Mouse (Mus musculus) megakaryocyte, adult 5-6 weeks (primary cell): Measurements from ENCODE around the gene Ostm1. TPM values are rescaled to one million over a fixed set of nuclear protein-coding genes. Genes with fewer than 3 reads are reported as not detected.

Experiments
- ATAC-seq: 2 replicates; pipeline ENCODE4 v1.8.0; 2016; ENCODE audit warnings: mild to moderate bottlenecking, inconsistent platforms; ENCODE audit not compliant: poor library complexity, severe bottlenecking
- total RNA-seq, 2 experiments: library from RNA; stranded (forward) in 1 of 2; stranded (reverse) in 1 of 2; fragments of 153-499, 151-499 nt in 1 of 2; fragments of 221-1000, 200-1000 nt in 1 of 2; gene quantifications; 2 replicates each; pipeline versions ENCODE4 v1.2.3 to v1.2.4; 2015 to 2017

The Ostm1 gene
- total RNA-seq (2015) (63.0 and 70.6 TPM in 2 replicates), total RNA-seq (2017) (80.5 and 83.1 TPM in 2 replicates)

DNA sequence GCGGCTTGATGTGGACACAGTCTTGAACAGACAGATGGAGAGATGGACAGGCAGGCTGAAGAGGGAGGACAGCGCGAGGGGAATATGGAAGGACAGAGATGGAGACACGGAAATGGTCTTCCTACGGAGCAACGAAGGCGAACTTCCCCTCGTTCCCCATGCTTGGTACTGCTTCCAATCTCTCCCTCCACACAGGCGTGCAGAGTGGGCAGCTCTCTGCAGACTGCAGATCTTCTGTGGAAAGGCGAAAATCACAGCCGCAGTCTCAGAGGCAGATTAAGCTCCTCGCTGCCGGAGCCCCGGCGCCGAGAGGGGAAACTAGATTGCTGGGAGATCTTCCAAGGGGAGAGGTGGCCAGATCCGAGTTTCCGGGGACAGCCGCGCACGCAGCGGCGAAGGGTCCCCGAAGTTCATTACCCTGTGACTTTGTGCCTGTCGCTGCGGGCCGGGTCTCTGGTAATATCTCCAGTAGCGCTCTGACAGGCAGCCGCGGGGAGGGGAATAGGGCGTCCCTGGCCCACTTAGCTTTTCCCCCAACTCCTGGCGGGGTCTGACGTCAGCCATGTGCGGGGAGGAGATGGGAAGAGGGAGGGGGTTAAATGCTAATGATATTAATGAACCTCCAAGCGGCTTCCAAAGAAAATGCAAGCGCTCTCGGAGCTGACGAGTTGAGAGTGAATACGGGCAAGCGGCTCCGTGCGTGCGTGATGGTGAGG, at the start of gene Ostm1, which contains the start of gene Nr2e1:
TSS of gene Ostm1 (plus strand) at position 666 of the 716 bp plus-strand sequence.
TSS of gene Nr2e1 (minus strand) at position 476 of the 716 bp plus-strand sequence.
- ATAC-seq = no peak

DNA sequence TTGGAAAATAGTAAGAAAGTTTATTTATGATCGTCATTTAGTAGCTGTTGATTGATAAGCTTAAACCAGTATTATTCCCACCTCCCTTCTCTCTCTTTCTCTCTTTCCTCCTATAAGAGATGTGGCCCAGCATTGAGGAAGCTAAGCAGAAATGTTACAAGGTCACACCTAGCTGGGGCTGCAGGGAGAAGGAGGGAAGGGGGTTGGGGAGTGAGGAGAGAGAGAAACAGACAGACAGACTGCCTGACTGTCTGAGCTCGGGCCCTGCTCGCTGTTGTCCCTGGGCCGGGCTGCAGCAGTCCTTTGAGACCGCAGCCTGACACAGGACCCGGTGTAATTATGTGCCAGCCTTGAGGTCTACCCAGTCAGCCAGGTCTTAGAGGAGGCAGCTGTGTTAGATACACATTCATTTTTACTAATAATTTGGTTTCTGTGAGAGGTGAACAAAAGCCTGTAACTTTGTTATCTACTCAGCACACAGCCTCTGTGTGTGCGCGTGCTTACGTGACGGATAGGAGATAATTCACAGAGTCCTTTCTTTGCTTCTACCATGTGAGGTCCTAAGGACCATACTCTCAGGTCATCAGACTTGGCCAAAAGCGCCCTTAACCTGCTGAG, 49.7 kb upstream of the Ostm1 start:
- ATAC-seq = no peak

DNA sequence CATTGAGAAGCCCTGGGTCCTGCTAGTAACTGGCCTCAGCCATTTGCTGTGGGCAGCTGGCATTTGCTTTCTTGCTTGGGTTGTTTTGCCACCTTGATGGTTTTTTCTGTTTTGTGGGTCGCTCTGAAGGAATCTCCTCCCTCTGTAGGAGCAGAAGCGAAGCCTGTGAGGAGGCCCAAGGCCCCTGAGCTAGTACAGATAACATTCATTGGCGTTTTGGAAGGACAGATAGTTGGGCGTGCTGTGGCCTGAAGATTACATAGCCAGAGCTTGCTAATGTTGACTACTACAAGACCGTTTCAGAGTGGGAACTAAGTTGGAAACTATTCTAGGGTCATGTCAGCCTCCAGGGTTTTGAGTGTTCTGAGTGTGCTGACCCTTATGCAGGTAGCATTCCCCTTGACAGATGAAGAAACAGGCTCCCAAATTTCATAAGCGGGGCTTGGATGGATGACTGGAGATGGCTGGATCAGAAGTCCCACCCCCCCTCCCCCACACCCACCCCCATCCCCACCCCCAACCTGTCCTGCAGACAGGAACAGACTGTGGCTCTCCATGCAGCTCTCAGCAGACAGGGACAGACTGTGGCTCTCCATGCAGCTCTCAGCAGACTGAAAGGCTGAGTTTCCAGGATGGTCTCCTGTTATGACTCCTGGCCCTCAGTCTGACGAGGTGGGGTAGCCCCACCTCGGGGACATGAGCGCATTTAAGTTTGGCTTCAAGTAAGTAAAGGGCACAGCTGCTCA, 45.9 kb upstream of the Ostm1 start:
- no peak for ATAC-seq

DNA sequence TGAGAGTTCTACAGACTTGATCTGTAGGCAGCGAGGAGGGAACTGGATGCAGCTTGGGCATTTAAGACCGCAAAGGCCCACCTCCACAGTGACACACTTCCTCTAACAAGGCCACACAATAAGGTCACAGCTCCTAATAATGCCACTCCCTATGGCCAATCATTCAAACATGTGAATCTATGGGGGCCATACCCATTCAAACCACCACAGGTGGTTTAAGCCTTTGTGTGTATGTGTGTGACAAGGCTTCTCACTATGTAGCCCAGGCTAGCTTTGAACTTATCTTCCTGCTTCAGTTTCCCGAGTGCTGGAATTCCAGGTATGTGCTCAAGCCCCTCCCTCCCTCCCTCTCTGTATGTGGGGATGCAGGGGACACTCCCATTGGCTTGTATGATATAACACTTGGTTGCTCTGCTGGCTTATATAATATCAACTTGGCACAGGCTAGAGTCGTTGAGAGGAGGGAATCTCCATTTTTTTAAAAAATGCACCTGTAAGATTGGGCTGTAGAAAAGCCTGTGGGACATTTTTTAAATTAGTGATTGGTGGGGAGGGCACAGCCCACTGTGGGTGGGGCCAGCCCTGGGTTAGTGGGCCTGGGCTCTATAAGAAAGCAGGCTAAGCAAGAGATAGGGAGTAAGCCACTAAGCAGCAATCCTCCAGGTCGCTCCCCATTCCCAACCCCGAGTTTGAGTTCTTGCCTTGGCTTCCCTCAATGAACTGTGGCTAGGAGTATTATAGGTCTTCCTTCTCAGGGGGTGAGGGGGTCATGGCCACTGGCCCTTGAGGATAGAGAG, 37.7 kb upstream of the Ostm1 start:
- no peak for ATAC-seq

DNA sequence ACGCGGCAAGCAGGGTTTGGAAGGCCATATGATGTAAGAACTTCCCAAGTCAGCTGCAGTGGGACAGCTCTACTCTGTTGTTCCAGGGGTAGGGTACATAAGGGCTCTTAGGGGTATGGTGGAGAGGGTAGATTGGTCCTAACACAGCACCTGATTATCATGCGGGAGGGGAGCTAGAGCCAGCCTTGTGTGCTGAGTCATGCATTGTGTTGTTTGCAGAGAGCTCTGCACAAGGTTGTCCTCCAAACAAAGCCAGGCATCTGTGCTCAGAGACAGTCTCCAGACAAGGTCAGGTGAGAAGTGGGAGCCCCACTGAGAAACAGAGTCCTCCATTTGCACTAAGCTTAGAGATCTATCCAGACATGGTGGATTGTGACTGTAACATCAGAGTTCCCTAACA, 37.1 kb upstream of the Ostm1 start:
- ATAC-seq = no peak

DNA sequence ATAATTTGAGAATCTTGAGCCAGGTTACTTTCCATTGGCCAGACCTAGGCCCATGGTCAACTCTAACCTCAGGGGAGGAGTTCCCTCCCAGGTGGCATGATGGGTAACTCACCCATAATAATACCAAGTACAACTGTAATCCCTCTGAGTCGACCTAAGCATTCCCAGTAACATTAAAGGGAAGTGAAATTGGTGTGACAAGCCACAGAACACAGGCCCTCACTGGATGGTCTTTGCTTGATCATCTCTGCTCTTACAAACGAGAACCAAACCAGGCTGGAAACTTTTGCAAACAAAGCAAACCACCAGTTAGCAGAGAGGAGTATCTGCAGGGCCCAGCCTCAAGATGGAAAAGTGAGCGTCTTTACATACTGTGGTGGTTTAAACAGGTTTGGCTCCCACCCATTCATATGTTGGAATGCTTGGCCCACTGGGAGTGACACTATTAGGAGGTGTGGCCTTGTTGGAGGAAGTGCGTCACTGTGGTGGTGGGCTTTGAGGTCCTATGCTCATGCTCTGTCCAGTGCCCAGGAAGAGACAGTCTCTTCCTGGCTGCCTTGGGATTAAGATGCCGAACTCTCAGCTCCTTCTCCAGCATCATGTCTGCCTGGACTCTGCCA, 23.9 kb upstream of the Ostm1 start:
- ATAC-seq = no peak

DNA sequence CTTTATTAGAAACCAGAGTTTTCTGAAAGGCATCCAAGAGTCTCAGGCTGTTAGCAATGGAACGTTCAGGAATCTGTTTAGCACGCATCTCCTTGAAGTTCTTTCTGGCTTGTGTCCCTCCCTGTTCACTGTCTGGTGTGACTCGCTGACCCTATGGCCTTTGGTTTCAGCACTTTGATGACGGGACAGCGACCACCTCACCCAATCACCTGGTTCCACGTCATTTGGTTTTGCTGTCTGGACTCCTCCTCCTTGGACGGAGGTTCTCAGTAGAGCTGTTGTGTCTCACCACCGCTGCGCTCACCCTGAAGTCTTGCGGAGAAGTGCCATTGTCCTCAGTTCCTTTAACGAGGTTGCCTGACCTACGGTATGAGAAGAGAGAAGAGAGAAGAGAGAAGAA, 21.4 kb upstream of the Ostm1 start:
- ATAC-seq = no peak

DNA sequence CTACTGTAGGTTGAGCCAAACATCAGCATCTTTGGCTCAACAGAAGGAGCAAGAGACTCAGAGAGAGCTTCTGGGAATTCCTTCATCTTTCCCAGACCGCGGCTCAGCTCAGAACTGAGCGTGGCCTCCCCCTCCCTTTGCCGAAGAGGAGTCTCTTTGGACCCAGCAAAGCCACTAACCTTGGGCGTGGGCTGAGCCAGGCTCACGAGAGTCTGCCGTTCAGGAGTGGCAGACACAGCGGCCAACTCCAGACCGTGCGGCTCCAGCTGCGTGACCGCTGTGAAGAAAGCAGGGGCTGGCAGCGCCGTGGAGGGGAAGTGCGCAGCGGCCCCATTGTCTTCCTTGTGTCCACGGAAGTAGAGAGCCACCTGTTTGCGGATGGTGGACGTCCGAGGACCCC, 11.1 kb upstream of the Ostm1 start:
- no peak for ATAC-seq

DNA sequence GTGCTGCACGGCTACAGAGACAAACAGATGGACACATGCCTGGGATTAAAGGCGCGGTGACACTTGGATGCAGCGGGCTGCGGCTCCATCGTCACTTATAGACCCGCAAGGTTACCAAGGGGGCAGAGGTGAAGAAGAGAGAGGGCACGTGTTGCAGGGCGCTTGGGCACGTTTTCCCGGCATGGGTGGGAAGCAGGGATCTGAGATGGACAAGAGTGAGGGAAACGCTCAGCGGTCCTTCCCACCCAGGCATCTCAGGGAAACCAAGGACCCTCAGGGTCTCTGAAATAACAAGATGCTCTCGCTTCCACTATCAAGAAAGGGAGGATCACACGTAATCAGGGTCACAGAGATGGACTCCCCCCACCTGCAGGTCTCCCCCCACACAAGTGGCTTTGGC, 10.7 kb upstream of the Ostm1 start:
- no peak for ATAC-seq

DNA sequence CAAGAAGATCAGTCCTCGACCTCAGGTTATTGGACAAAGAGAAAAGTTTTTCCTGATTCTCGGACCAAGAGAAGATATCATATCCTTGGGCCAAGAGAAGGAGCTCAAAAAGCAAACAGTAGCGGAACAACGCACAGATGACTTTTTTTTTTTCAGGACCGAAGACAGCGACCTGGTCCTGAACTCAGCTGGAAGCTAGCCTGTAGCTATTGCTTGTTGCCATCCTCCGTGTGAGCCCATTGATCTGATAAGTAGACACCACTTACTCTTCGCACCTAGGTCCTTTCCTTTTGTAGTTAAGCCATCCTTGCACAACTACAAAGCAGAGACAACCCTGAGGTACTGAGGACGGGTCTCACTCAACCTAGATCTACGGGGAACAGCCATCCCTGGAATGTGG, 9.0 kb upstream of the Ostm1 start:
- ATAC-seq = no peak

DNA sequence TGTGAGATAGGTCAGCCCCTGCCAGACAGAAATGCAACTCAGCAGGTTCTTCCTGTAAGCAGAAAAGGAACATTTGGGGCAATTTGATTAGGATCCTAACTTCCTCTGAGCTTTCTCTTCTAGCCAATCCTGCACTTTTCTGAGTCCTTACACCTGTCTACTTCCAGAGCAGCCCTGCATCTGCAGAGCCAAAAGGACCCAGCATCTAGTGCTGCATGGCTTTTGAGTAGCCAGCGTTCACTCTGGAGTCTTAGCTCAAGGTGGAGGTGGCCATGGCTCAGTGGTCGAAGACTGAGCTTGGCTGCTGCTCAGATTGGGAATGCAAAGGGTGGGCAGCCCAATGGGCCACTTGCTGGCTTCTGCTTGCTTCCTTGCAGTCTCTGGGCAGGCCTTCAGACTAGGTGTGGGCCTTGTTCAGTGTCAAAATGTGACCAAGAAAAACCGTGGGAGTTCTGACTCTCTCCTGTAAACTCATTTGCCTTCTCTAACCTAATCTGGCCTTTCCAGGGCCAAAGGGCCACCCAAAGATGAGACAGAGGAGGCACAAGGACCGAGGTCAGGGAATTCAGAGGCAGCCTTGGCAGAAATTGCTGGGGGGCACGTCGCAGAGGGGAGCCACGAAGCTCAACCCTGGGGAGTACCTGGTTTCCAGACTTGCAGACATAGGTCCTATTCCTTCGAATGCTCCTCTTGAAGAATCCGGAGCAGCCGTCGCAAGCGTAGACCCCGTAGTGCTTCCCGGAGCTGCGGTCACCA, 5.9 kb upstream of the Ostm1 start:
- no peak for ATAC-seq

DNA sequence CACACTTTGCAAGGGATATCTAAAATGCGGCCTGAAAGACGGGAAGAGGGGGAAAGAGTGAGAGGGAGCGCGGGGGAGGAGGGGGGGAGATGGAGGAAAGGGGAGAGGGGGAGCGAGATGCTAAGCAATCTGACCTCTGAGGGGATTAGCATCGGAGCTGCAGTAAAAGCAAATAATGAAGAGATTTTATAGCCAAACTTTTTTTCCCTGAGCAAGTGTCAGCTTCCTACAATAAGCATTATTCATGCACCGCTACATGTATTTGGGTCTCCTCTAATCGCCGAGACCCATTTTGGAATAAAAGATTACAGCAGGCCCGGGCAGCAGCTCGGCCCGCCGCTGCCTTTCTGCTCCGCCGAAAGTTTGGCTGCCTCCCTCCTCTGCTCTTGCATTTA, 5.3 kb upstream of the Ostm1 start:
- no peak for ATAC-seq

DNA sequence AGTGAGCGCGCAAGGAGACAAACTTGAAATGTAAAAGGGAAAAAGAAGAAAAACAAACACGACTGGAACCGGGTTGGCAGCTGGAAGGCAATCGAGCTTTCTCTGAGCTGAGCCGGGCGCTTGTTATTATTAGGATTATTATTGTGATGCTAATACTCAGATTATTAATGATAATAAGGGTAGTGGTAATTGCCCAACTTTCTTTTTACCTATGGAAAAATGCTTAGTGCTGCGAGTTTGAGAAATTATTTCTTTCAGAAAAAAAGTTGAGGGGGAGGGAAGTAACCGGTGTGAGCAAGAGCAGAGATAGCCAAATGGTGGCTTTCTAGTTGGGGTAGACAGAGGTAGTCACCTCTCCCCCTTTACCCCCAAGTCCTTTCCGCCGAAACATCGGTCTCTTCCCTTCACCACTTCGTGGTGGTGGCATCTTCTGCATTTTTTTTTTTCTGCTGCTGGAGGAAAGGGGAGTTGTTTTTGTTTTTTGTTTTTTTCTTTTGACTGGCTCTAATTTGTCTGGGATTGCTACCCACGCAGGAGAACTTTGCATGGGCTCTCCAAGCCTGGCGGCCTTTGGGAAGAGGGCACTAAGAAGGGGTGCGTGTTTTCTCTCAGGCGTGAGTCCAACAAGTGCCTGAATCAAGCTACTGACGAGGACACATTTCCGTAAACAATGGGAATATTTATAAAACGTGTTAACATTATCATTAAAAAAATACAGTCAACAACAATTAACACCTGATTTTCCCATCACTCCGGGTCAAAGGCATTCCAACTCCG, 4.7 kb upstream of the Ostm1 start:
- ATAC-seq = no peak

DNA sequence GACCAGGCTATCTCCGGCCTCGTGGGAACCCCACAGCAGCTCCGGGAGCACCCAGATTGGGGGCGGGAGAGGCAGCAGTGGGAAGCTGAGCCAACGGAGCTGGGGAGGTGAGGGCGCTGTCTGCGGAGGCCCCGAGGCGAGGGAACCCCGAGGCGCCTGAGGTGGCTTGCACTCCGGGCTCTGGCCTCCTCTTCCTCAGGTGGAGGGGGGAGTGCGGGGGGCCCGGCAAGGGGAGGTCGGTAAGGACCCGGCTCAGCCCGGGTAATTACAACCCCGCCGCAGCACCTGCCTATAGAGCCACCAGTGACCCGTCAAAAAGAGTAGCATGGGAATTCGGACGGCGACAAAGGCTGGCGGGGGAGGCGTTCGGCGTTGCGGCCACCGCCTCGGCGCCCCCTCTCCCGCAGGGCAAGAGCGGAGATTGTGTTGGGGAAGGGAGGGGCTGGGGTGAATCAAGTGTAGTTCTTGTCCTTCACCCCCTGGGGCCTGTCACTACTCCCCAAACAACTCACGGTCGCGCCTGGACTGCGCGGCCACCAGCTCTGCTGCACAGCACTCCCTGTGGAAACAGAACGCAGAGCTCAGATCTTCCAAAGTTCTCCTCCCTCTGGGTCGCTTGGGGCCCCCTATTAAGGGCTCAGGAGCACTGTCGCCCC, 4.0 kb upstream of the Ostm1 start:
- no peak for ATAC-seq

DNA sequence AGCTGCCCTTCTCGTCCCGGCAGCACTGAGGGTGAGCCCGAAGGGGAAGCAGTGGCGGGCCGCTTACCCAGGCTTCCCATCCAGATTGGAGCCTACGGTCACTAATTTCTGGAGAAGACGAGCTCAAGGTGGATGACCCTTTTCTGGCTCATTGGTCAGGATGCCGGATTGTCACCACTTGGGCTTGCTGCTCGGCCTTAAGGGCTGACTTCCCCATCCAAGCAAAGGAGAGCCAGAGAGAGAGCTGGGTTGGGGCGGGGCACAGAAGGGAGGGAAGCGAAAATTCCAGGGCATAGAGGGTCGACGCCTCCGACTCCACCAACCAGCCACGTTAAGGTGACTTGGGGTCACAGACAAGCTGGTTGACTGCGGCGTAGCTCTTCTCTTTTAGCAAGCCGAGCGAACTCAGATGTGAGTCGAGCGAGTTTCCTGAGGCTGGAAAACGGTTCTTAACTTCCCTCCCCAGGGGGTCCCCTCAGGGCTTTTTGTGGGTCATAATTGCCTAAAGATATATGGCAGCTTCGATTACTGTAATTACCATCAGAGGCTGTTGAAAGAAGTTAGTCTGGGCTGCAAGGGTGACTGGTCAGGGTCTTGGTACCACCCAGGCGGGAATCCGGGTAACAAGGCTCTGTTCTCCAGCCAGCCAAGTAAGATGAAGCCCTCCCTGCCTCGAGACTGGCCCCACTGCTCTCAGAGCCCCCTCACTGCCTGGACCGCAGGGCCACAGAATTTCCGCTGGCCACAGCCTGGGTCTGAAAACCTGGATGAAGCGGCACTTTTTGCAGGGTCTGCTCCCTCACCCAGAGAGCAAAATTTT, 3.3 kb upstream of the Ostm1 start:
- ATAC-seq = no peak

DNA sequence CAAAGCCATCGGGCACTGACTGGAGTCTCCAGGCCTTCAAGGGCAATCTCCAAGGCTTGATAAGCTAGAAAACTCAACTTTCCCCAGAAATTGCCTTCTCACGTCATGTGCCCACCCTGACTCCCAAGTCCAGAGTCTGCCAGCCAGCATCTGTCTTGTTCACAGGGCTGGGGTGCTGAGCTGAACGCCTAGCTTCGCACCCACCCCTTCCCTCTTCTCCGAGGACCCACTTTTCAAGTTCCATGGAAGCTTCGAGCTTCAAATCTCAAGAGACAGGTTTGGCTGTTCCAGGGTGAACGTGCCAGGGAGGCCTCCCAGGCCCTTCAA, 2.7 kb upstream of the Ostm1 start:
- ATAC-seq = no peak

DNA sequence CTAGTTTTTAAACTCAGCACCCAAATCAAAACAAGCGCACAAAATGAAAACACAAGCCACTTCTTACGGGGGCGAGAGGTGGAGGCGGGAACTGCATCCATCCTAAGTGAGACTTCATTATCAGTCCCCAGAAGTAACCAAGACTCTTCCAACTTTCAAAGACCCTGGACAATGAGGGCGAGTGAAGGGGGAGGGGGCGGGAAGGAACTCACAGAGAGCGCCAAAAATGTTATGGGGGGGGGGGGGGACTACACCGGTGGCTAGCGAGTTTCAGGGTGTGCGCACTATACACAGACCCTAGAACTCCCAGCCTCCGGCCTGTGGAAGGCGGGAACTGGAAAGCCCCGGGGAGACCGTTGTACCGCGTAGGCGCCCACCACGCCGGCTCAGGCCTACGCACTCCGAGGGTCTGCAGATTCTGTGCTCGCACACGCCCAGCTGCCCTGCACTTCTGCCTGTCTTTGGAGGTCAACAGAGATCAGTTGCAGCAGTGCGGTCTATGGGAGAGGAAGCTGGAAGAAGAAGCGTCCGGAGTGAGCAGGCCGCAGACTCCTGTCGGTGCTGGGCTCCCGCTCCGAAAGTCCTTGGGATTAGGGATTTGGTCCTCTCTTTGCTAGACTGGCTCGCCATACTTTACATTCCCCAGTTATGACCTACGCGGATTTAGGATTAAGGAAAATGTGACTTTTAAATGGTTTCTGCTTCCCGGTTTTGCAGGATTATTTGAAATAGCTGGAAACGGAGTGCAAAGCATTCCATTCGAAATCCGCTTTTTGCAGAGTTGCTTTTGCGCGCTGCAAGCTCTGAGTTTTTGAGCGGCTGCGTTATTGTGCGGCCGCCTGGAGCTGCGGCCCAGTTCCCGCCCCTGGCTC, 1.7 kb upstream of the Ostm1 start:
- no peak for ATAC-seq
